Mouse (Mus musculus) cerebellum, postnatal 25 days (tissue): Measurements from ENCODE around the gene Med13l.
A peak's percentile ranks its signal among the peaks of the same experiment; 100 is the strongest.

Source experiments
- DNase-seq, 2 experiments: peaks; one replicate each; pipeline ENCODE4 v3.0.0; 2021; ENCODE audit warnings: mixed read lengths in 2 of 2

Med13l gene

DNA sequence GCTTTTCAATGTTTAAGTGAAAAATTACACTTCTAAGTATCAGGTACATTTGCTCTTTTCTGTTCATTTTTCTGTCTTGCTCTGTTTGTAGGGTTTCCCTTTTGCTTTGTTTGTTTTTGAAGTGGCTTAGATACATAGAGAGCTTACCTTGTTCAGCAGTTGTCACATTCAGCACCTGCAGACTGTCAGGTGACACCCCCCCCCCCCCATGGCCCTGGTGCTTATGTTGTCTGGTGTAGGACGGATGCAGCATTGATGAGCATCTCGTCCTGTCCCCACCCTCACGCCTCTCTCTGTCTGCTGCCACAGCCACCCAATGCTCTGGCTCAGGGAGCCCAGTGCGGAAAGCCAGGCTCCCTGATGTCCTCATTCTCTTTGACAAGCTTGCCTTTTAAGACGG, 101.3 kb downstream of the Med13l start:
- no peak for DNase-seq

DNA sequence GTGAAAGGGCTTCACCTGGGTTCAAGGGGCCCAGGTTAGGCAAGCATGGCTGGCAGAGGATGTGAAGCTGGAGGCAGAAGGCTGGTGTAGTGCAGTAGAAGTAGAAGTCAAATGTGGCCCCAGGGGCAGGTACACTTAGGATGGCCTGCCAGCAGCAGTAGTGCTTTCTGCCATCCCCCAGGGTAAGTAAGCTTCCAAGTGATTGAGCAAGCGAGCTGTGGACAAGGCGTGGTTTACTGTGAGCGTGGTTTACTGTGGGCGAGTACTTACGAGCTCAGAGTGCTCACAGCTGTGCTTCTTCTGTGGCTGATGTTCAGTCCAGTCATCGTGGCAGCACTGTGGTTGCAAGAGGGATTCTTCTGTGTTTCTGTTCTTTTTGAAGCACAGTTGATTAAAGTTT, 103.5 kb downstream of the Med13l start:
- DNase-seq: no peak

DNA sequence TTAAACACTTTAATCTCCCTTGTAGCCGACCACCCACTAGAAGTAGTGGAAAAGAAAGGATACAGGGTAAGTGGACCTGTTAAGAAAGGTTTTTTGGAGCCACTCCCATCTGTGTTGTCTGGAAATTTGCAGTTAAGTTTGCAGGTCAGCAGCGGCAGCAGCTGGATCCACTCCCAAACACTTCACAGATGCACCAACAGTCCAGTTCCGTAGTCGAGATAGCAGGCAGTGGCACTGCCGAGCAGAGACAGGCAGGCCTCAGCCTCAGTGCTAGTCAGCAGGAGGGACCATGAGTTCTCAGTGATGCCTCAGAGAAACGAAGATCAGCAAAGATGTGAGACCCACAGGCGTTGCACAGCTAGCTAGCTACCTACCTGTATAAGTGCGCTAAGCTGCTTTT, 104.5 kb downstream of the Med13l start:
- no peak for DNase-seq

DNA sequence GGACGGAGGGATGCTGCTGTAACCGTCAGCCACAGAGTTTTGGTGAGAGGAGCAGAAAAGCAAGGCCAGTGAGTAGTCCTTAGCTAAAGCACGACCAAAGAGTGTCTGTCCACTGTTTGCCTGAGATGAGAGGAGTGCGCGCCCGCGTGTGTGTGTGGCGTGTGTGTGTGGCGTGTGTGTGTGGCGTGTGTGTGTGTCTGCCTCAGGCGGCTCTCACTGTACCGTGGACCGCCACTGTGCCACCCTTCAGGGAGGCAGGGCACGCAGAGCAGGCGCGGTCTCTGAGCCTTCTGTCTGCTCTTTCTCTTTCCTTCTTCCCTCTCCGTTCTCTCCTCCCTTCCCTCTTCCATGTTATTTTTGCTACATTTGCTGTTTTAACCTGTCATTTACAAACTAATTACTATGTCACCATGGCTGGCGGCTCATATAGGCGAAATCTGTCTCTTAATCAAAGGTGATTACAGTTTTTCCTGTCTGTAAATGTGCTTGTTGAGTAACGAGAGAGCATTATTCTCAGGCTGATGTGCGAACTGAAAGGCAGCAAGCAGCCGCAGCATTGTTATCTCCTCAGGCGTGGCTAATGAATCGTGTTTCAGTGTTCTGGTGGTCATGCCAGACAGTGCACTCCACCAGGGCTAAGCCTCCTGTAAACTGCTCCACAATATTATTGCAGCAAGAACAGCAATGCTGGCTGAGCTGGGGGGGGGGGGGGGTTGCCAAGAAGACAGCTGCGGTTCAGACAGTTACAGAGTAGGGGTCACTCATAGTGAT, 106.1 kb downstream of the Med13l start:
- DNase-seq: peak in 1 of 2 experiments; percentile 46

DNA sequence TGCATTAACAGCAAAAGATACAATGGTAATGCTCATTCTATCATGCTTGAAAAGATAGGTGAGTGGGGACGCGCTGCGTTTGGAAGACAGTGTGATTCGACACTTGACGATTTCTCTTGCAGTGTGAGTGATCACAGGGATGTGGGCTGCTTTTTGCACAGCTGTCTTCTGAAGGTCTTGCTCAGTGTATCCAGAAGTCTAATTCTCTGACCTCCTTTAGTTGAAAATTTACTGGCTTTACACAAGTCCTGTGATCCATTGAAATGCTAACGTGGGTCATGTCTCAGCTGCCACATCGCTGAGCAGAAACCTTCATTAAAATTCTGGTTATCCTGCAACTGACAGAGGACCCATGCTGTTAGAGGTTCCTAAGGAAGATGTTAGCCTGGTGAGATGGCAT, 107.4 kb downstream of the Med13l start:
- no peak for DNase-seq

DNA sequence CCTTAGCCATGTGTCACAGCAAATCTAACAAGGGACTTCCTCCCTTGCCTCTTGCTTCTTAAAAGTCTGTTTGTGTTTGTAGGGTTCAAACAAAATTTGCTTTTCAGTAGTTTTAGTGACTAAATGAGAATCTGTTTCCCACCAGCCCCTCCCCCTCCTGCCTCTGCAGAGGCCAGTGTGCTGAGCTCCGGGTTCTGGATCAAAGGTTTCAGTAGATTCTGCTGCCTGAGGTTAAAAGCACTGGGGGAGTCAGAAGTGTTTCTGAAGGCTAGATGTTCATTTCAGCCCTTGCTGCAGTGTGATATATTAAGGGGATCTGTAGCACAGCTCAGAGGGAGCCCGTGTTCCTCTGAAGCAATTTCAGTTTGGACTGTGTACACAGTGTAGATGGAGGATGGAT, 108.5 kb downstream of the Med13l start:
- no peak for DNase-seq

DNA sequence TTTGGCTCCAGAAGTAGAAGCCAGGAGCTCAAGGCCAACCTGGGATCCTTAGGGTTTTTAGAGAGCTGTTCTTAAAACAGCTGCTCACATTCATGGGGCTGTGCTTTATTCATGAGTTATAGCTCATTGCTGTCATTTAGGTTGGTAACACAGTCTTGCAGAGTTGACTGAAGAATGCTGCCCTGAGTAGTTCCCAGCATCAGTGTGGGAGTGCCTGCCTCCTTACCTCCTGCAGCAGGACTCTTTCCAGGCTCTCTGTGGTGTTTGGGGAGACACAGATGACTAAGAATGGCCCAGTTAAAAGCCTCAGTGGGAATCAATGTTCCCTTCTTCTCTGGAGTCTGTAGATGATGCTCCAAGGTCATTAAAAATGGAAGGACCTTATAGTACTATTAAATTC, 111.6 kb downstream of the Med13l start:
- no peak for DNase-seq

DNA sequence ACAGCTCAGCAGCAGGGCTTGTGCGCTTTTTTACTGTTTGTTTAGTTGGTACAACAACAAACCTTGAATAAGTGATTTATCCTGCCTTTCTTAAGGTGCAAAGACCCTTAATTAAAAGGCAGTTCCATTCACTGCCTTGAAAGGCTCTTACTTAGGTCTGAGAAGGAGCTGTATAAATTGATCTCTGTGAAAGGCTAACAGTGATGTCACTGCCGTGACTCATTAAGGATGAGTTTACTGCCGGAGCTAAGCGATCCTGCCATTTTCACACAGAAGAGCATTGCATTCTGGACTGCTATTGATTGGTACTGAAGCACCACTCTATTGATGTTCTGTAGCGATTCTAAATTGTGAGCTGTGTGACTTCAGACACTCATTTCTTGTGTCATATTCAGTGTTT, 113.4 kb downstream of the Med13l start:
- DNase-seq: no peak

DNA sequence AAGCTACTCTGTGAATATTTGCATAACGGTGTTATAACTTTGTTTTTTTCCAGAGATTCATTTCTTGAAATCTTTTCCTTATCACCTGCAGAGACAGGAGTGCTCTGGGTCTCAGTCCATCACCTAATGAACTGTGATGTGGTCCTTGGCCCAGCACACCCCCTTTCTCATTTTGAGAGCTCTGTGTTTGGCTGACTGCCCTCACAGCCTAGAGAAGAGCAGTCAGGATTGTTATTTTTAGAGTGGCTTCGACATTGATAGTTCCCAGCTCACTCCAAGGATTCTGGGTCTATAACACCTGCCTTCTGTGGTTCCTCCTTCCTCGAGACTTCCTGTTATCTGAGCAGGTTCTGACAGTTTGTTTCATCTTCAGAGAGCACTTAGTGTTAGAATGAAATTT, 113.8 kb downstream of the Med13l start:
- DNase-seq: peak in 1 of 2 experiments; percentile 64

DNA sequence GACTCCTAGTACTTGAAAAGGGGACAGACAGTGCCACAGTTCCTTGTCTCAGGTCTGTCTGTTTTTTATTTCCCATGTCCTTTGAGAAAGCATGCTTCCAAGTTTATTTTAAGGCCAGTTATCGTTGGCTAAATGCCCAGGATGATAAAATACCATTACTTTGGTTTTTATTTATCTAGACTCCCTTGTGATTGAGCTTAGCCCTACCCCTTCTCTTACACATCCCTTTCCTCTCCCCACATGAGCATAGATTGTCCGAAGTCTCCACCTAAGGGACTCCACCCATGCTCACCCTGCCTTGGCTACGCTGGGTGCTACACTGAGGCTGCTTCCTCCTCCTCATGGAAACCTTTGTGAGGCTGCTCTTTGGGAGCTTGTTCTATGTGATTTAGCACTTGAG, 115.2 kb downstream of the Med13l start:
- DNase-seq: no peak

DNA sequence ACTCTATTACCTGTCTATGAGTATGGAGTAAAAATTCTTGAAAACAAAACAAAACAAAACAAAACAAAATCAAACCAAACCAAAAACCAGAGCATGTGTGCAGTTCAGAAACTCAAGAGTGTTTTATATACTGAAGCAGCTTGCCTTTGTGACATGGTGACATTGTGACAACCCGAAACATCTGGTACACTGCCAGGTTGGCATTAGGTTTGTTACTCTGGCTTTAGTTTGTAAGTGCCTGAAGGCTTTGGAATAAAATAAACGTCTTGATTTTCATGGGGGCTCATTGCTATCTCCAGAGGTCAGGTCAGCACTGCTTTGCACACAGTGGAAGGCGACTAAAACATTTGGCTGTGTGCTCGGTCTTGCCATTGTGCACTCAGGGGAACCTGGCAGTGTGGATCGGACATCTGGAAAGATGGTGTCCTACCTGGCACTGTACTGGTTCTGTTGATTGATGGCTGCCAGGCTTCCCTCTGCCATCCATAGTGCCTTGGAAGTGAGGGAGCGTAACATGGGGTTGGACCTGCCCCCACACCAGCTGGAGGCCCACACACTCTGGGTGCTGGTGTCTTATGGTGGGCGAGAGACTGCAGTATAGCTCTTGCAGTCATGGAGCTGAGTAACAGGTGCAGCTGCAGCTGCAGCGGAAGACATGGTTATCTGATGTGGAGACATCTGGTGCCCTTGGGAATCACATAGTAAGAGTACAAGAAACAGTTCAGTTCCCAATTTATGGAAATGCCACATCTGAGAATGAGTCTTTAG, 115.9 kb downstream of the Med13l start:
- no peak for DNase-seq

DNA sequence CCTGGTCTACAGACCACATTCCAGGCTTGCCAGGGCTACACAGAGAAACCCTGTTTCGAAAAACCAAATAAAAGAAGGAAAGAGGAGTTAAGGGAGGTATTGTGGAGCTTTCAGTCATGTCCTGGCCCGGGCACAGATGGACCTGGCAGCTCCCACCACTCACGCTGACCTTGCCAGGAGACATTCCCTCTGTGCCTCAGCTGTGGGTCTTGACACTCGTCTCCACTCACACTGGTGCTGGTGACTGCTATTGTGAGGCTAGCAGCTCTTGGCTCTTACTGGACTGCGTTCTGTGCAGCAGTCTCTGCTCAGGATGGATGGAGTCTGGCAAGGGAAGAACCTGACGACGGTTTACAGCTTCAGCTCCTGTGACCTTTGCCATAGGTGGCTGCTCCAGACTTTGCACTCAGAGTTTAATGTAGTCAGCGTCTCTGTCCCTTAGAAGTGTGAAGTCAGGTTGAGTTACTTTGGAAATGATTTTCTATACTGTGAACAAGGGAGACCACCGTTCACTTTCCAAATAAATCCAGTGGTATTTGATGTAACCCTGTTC, 118.9 kb downstream of the Med13l start:
- peak in 1 of 2 experiments; percentile 52 for DNase-seq

DNA sequence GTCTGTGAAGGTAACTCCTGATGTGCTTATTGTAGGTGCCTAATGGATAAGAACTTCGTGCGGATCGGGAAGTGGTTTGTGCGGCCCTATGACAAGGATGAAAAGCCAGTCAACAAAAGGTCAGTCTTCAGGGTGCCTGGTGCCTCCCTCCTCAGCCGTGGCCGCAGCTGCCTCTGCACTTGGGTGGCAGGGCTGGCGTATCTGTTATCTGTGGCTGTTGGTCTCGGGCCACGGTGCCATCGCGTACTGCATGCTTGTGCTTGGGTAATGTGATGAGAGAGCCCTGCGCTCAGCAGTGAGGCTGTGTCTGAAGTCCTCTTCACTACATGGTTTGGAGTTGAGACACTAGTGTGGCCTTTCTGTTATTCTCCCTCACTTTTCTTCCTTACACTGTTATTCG, 120.4 kb downstream of the Med13l start:
- DNase-seq: no peak

DNA sequence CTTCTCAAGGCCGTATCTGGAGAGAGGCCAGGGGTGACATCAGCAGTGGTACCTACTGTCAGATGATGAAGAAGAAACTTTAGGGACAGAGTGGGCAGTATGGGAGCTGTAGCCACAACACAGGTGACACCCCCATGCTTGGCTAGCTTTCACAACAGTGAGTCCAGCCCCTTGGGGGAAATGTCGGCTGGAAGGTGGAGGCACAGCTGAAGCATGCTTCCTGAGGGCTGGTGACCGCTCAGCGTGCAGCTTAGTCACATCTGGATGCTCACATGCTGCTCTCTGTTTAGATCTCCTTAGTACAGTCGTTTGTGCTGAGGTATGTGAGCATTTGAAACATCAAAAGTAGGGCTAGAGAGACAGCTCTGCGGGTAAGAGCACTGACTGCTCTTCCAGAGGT, 121.5 kb downstream of the Med13l start:
- DNase-seq: no peak

DNA sequence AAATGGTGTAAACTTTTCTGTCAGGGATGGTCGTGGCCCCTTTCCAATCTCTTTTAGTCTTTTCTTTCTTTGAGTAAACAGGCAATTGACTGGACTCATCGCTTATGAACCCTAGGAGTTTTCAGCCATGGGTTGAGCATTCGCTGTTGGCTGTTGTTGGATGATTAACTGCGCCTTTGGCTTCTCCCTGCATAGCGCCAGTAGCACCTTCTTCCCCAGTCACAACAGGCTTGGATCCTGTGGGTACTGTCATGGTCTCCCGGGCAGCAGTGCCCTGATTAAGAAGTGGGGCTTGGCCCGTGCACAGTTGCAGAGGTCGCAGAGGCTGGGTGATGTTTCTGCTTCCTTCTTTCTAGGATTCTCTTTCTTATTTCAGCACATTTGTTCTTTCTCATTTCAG, 124.7 kb downstream of the Med13l start:
- DNase-seq: no peak

DNA sequence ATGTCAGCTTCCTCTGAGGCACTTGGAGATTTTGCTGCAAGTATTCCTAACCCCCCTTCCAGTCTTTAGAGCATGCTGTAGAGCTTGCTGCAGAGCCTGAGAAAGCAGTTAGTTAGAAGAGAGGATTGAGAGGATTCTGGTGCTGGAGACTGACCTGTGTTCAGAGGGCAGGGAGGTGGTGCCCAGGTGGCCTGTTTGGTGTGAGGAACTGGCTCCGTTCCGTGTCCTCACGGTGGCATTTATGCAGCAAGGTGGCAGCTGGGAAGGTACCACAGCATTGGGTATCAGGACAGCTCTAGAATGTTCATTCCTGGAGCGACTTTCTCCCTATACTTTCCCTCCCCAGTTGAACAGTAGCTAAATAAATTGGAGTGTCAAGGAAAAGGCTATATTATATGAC, 125.5 kb downstream of the Med13l start:
- no peak for DNase-seq

DNA sequence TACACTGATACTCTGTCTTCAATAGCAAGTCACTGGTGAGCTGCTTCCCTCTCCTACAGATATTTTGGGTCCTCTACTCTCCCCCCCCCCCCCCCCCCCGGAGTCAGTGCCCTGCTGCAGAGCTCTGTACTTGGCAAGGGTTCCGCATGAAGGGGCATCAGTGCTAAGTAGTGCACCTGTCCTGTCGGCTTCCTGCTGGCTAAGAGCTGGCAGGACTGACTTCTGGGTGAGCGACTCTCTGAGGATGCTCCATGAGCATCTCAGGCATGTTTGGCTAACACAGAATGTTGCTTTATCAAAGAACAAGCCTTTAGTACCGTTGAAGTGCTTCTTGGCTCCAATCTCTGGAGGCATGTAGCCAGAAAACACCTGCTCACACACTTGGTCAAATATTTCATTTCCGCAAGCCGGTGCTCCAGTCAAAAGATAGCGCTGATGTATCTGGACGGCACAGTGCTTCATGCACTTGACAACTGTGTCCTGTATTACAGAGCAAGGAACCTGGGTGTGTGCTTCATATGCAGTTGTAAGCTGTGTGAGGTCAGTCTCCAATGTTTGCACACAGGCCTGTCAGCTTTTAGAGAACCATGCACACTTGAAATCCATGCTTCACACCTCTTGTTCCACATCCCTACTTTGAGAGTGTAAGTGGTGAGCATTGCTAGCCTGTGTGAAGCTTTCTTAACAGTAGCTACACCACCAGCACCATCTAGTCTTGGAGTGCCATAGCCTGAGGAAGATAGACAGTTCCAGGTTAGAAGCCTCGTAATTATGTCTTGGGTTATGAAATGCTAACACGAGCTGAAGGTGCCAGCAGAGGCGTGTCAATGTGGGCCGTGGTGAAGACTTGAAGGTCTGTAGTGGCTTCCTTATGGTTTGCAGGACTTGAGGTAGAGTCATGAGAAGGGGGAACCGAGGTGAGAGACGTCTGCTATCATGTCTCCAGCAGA, 128.7 kb downstream of the Med13l start:
- DNase-seq: peak; percentile 76 to 84

DNA sequence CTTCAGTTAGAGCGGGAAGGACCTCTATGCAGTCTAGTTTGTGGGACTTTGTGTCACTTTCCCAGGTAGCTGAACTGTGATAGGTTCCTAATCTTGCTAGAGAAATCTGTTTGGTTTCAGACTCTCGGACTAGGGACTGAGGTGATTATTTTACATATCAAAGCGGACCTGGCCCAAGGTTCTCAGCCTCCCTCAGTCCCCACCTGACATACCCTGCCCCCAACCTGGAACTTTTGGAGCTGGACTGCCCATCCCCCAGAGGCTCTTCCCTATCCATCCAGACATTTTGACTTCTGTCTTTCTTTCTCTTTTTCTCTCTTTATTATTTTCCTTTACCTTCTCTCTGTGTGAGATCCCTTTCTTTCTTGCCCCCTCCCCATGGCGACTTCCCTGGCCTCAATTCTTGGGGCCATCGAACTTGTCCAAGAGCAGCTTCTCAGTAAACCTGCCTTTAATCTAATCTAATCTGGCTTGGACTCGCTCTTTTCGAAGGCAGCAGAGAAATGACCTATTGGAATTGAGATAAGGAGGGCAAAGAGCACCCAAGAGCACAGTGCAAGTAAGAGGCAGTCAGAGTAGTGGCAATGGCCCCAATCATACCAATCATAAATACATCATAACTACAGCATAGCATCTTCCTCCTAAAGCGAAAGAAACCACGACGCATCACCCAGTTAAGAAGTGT, 130.7 kb downstream of the Med13l start:
- DNase-seq: no peak

DNA sequence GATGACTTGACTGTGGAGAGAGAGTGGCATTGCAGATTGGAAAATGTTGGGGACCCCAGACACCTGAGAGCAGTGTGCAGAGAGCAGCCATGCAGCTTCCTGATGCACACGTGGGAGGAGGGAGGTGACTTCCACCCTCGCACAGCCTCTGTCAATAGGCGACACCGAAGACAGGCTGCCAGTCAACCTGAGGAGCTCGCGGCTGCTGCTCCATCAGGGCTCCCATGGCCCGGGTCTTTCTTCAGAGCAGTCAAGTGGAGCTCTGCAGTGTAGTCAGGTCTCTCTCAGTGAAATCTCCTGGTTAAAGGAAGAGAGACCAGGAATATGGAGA, 131.2 kb downstream of the Med13l start:
- DNase-seq: peak in 1 of 2 experiments; percentile 8

DNA sequence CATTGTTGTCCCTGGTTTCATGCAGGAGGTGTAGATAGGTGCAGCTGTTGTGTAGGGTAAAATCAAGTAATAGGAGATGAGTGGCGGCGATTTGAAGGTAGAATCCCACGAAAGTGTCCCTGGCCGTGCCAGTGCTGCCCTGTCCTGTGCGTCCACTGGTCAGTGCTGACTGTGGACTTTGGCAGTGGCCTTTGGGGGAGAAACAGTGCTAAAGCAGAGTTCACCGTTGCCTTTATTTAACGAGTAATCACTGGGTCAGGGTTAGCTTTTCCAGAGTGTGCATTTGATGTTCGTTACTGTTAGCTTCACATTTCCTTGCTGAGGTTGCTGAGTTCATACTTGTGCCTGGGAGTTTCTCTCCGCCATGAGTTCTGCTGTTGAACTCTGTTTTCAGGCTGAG, 133.5 kb downstream of the Med13l start:
- no peak for DNase-seq

DNA sequence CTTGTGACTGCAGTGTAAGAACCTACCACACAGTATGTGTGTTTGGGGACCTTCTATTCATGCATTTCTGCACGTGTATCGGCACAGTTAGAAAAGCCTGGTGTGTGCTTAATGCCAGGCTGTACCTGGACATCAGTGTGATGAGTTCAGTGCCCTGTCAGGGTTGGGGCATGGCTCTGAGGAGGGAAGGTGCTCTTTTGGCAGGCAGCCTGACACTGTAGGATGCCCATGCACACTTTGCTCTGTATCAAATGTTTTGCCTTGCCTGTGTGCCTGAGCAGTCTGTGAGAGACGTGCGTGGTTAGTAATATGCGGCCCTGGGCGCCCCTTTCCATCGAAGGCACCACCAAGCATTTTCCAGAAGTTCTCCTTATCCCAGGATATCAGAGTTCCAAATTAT, 136.6 kb downstream of the Med13l start:
- DNase-seq: peak; percentile 56 to 64

DNA sequence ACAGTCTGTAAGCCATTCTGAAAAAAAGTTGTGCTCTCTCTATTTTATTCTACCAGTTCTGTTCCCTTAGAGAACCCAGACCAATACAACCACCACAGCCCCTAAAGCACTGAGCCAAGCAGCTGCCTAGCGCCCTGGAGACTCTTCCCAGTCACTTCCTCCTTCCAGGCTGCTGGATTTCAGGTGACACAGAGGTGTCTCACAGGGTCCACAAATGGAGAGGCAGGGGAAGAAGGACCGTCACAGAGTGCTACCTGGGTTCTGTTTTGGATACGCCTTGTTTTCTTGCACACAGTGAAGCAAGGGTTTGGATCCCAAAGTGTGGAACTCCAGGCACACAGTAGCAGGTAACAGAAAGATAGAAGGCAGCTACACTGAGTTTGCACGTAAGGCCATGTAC, 140.5 kb downstream of the Med13l start:
- no peak for DNase-seq

DNA sequence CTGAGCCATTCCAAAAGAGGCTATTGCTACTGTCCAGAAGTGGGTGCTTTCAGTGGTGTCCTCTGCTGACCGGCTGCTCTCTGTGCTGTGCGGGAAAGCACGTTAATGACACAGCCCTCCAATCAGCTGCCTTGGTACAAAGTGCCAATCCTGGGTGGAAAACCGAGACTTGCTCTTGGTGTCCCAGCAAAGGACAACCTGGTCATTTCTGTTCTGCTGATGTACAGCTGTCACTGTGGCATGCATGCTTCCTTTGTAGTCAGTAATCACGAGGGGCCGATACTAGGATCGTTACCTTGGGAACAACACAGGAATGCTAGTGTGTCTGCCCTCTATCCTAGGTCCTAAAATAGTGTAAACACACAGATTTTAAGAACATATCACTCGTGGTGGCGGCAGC, 142.2 kb downstream of the Med13l start:
- no peak for DNase-seq
